Mouse (Mus musculus) neural tube, embryonic 11.5 days (tissue): Measurements from ENCODE around the gene Gm3415. TPM values are rescaled to one million over a fixed set of nuclear protein-coding genes. Genes with fewer than 3 reads are reported as not detected.

ENCODE experiments used
- polyA plus RNA-seq: library from polyadenylated mRNA; unstranded; fragments of >200 nt; fragmentation: Nextera tagmentation; extraction: Ambion mirVana; gene quantifications from 2 replicates; pipeline ENCODE4 v1.2.1, GENCODE M21; 2014

The Gm3415 gene
- polyA plus RNA-seq, 1 experiment from 2014 or later, result not detected

Other genes starting within 250 kb of the Gm3415 start
- 6.4 and 6.6 TPM in 2 replicates for gene Wasf3, start 171.2 kb upstream of the Gm3415 start, polyA plus RNA-seq
- not detected in 2 replicates for gene Gm6408, start 74.2 kb upstream of the Gm3415 start, polyA plus RNA-seq
- not detected in 2 replicates for gene Gm6370, start 64.8 kb upstream of the Gm3415 start, polyA plus RNA-seq
- not detected in 2 replicates for gene 4930449I24Rik, start 53.7 kb upstream of the Gm3415 start, polyA plus RNA-seq
- gene Gm3402, start 42.0 kb upstream of the Gm3415 start, polyA plus RNA-seq, result not detected in 2 replicates
- not detected in 2 replicates for gene Gm3404, start 30.3 kb upstream of the Gm3415 start, polyA plus RNA-seq
- not detected in 2 replicates for gene Gm3409, start 18.5 kb upstream of the Gm3415 start, polyA plus RNA-seq
- 1.2 and 1.7 TPM in 2 replicates for gene Gpr12, start 29.1 kb downstream of the Gm3415 start, polyA plus RNA-seq
- gene Usp12, start 238.9 kb downstream of the Gm3415 start, polyA plus RNA-seq, result 12.9 and 13.8 TPM in 2 replicates